Mouse (Mus musculus) regulatory T cell (primary cell): ENCODE data around the gene Xpnpep3.
"Not testable (repeated sequence)": the region's sequence is repeated elsewhere in the genome, so short reads cannot be mapped to it uniquely, and the experiment has no call there.

Experiments
- in situ Hi-C: fragments of 300-600 bp; cut with MboI, MseI; formaldehyde crosslinking; loops from one replicate; pipeline ENCODE4 v1.15.1; 2025; ENCODE audit warnings: high pct_unique_total_duplicates

The Xpnpep3 gene

DNA sequence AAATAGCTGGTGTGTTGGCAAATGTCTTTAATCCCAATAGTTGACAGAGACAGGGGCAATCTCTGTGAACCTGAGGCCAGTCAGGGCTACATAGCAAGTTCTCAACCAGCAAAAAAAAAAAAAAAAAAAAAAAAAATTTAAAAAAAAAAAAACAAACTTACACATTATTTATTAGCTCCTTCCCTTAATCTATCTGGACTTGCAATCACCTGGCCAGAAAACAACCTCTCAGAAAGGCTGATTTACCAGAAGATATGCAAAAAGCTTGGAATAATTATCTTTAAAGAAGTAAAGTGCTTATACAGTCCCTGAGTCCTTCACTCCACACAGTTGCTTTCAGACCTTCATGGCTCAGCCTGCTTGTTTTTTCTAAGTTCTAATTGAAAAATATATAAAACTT is 1.7 kb upstream of the Xpnpep3 start:
- in situ Hi-C loops: no loop called here

DNA sequence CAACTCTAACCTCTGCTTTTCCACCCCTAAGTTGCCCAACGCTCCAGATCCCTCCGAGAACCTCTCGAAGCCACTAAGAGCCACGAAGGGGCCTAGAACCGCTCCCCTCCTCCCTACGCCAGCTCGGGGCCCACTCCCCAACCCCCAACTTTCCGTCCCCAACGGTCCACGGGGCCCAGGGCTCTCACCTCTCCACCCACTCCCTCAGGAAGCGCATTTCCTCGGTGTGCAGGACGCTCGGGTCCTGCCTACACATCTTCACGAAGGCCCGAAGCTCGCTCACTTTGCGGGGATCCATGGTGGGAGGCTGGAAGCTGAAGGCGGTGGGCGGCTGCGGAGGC is 671 bp upstream of the Xpnpep3 start:
- in situ Hi-C loops: no loop called here

DNA sequence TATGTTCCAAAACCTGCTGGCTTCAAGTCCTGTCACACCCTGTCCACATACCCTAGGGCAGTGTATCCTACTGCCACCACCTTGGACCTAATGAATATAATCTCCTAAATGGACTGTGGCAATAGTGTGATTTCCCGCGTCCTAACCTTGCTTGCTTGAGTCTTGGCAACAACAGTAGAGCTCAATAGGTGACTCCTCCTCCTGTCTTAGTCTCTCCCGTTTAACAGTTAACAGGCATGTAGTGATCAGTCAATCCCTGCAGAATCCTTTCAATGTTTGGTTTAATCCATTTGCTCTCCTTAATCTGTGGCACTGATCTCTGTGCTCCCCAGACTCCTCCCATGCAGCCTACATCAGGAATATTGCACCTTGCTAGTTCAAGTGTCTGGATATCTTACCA is 5.1 kb downstream of the Xpnpep3 start:
- in situ Hi-C loops: no loop called here

DNA sequence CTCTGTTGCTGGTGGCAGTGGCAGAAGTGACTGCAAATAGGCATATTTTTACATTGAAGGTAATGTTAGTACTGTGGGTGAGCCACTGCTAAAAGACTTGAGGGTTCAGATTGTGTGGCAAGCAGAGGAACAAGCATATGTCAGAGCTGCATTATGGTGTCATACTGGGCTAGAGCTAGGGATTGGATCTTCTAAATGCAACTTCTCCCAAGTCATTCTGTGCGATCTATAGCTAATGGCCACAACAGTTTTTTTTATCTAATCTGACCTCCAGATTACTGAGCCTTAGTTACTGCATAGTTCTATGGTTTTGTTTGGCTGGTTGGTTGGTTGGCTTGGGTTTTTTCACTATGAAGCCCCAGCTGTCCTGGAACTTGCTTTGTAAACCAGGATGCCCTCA is 8.3 kb downstream of the Xpnpep3 start, which contains the start of gene Dnajb7:
TSS of gene Dnajb7 (minus strand) at position 101 of the 400 bp plus-strand sequence.
- in situ Hi-C loops: no loop called here

DNA sequence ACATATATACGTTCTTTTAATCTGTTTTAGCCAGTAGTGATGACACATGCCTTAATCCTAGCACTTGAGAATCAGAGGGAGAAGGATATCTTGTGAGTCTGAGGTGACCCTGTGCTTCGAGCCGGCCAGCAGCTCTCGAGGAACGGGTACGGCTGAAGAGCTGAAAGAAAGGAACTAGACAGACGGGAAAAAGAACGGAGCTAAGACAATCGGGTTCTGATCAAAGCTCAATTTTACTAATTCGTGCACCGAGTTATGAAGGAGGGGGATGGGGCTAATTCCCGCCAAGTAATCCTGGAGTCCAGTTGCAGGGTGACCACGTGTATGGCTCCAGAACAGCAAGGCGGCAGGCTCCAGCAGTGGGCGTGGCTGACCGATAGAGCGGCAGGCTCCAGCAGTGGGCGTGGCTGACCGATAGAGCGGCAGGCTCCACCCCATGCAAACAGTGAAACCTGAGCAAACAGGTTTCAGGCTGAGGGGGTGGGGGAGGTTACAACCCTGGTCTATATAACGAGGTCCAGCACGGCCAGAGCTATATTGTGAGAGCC is 16.9 kb downstream of the Xpnpep3 start:
- in situ Hi-C loops: not testable (repeated sequence)

DNA sequence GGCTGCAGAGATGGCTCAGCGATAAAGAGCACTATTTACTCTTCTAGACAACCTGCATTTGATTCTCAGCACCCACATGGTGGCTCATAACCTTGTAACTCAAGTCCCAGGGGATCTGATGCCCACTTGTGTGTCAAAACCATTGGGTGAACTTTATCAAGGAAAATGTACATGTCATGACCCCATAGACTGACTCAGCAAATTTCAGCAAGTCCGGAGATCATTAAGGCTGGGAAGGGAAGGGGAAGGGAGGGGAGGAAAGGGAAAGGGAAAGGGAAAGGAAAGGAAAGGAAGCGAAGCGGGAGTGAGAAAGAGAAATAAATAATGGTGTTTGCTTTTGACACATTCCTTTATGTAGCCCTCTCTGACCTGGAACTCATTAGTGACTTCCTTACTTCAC is 18.1 kb downstream of the Xpnpep3 start:
- in situ Hi-C loops: no loop called here

DNA sequence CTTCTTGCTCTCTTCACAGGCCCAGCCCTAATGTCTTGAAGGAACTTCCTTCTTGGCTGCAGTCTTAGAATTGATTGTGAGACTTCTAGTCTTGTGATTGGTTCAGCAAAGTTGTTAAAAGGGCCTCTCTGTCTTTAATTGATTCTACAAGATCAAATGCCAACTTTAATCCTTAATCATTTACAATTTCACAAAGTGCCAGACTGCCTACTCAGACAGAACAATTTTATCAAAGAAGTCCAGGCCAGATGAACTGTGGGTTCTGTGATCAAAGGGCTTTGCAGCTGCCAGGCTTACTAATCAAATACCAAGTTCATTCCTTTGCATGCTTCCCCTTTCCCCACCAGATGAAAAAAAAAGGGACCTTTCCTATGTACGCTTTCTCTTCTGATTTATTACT is 21.5 kb downstream of the Xpnpep3 start:
- in situ Hi-C loops: no loop called here

DNA sequence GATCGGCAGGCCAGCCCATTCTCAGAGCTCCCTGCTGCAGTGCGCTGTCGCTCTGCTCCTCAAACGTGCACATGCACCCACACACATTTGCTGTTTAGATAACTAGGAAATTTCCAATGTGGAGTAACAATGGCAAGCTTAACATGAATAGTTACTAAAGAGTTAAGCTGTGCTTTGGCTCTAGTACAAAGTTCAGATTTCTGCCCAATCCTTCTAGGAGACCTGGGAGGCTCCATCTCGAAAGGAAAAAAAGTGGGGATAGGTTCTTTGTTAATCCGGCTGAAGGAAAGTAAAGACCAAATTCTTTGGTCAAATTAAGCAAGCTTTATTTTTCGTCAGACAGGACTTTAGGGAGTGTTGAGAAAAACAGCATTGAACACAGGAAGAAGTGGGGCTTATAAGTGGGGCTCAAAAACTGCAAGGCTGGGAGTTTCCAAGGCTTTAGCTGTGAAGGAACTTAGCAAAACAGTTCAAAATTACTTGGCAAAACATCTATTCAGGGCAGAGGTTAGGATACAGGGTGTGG is 22.3 kb downstream of the Xpnpep3 start:
- in situ Hi-C loops: no loop called here

DNA sequence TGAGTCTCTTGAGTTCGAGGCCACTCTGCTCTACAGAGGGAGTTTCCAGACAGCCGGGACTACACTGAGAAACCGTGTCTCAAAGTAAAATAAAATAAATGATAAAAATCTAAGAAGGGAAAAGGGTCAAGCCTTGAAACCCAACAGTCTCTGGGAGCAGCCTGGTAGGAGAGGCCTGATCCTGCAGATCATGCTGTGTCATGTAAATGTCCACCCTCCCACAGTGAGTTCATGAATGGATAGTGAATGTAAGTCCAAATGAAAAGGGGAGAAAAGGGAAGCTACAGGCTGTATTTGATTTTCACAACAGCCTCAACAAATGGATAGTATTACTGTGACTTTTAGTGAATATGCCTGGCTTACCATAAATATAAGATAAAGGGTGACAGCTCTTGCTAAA is 25.4 kb downstream of the Xpnpep3 start:
- in situ Hi-C loops: no loop called here

DNA sequence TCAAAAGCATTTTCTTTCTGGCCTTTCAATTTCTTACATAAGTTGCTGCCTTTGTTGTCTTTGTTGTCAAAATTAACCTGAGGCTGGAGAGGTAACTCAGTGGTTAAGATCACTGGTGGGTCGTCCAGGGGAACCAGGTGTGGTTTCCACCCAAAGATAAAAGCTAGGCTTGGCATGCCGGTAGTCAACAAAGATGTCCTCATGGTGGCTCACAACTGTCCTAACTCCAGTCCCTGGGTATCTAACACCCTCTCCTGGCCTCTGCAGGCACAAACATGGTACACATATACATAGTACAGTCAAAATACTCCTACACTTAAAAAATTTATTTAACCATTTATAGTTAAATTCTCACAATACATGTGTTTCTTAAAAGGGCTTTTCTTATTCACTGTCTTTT is 28.0 kb downstream of the Xpnpep3 start:
- in situ Hi-C loops: no loop called here

DNA sequence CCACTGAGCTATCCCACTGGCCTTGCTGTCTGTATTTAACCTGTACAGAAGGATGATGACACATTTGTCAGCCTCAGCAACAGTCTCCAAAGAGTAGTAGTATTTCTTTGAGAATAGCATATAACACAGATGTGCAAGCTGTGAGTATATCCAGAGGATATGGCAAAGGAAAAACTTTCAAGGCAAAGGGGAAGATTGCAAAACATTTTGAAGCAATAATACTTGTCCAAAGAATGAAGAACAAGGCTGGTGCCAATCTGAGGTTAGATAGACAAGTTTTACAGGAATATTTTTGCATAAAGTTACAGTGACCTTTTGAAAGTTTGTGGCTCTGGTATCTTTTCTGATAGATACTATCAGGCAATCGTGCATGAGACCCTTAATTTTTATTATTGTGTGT is 31.3 kb downstream of the Xpnpep3 start:
- in situ Hi-C loops: no loop called here

DNA sequence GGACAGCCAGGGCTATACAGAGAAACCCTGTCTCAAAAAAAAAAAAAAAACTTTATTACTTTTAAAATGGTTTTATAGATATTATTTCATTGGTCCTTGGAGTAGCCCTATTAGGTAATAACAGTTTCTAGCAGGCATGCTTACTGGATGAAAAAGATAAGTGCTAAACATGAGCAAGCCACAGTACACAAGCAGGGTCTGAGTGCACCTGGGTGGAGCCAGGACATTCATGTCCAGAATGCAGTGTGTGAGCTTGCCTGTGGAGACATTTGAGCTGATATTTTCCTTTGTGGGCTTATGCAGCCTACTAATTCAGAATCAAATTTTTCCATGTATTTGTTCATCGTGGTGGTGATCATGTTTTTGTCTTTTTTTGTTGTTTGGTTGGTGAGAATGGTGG is 38.4 kb downstream of the Xpnpep3 start:
- in situ Hi-C loops: no loop called here

DNA sequence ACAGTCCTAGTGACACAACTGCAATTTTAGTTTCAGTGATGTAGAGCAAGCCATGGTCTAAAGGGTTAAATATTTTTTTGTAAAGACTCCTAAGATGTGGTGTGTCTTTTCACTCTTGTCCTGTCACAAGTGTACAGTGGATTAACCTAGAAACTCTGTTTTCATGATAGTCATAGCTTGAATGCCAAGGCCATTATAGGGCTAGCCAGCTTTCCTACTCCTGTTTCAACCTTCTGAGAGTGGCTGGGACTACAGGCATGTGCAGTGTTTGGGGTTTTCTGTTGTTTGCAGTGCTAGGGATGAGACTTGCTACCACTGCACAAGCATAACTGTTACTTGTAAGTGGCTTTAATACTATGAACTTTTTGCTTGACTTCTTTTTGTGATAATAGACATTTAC is 39.3 kb downstream of the Xpnpep3 start:
- in situ Hi-C loops: no loop called here

DNA sequence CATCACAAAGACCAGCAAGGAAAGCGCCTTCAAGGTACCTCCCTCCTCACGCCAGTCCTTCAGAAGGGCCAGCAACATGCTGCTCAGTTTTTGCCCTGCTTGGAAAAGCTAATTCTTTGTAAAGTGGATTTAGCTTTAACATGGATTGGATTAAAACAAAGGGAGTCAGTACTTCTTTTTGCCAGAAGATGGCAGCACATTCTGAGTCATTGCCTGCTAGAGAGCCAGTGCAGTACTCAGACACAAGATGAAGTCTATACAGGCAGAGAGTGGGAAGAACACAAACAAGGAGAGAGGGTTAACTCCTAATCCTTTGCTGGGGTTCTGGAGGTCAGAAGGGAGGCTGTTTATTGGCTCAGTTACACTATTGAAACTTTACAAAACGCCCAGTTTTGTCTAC is 48.5 kb downstream of the Xpnpep3 start:
- in situ Hi-C loops: no loop called here

DNA sequence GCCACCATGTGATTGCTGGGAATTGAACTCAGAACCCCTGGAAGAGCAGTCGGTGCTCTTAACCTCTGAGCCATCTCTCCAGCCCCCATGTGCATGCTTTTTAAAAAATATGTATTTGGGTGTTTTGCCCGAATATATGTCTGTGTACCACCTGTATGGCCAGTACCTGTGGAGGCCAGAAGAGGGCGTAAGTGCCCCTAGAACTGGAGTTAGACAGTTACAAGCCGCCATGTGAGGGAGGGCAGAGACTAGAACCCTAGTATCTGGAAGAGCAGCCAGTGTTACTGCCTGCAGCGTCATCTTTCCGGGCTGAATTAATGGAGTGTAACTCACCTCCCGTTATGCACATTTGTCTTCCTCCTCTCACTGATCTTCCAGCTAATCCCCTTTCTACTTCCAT is 61.6 kb downstream of the Xpnpep3 start:
- in situ Hi-C loops: loop anchor here (10.0 kb wide), 1 partner anchor 123 kb away; the partner anchor contains the start of gene Ep300

DNA sequence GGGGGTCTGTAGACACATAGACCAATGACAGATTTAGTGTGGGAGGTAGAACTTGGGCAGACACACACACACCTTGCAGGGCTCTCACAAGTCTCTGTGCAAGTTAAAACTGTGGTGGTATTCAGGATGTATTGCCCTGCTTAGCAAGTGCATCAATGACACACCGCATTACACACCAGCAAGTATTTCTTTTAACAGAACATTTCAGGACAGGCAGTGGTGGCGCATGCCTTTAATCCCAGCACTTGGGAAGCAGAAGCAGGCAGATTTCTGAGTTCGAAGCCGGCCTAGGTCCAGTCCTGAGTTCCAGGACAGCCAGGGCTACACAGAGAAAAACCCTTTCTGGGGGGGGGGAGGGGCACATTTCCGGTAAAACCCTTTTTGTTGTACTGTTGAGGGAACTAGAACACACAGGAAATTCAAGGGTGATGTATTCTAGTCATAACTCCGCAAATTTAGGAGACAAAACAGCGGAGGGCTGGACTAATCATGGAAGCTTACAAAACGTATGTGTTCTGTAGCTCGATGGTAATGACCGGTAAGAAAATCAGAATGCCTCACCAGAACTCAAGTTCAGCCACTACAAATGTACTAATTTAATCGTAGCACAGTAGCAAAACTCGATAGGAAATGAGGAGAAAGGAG is 65.2 kb downstream of the Xpnpep3 start:
- in situ Hi-C loops: loop anchor here (10.0 kb wide), 1 partner anchor 120 kb away; the partner anchor contains the start of gene Ep300

DNA sequence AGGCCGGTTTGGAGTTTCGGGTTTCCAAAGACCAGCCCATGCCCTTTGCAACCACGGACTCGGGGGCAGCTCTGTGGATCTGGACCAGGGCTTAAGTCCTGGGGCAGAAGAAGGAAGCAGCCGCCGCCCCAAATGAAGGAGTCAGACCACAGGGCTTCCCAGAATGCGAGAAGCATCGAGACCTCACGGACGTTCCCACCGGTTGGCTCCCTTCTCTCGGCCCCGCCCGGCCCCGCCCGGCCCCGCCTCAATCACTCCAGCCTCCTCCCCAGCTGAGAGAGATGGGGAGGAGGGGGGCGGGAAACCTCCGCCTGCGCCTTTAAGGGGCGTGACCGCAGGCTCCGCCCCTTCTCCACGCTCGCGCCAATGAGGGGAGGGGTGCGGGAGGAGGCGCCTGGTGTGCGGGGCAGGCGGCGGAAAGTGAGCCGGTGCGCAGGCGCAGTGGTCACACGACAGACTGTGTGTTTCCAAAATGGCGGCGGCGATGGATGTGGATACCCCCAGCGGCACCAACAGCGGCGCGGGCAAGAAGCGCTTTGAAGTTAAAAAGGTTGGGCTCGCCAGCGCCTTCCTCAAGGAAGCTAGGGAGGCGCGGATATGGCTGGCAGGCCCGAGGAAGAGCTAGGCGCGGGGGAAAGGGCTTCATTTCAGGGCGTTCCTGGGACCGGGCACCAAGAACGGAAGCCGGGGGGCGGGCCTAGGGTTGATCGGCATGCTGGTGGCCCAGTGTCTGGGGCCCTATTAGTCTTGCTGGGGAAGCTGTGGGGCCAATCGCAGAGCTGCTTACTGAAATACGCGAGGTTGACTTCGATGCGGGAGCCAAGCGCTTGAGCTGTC is 66.2 kb downstream of the Xpnpep3 start, which contains the start of gene Rbx1:
TSS of gene Rbx1 (plus strand) at position 396 of the 837 bp plus-strand sequence.
- in situ Hi-C loops: loop anchor here (10.0 kb wide), 1 partner anchor 119 kb away; the partner anchor contains the start of gene Ep300

DNA sequence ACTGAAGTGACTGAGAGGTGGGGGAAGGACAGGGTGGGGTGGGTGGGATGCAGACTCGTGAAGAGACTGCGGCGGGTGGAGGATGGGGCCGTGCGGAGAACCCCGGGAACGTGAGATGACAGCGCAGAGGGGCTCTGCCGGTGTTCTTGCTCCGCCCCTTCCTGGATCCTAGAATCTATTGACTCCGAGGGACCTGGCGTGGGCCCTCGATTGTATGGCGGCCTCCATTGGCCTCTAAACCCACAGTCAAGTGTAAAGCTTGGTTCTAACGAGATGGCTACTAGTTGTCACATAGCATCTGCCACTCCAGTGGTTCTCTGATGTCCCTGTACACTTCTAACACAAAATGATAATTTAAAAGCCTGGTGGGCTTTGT is 66.8 kb downstream of the Xpnpep3 start:
- in situ Hi-C loops: loop anchor here (10.0 kb wide), 1 partner anchor 118 kb away; the partner anchor contains the start of gene Ep300

DNA sequence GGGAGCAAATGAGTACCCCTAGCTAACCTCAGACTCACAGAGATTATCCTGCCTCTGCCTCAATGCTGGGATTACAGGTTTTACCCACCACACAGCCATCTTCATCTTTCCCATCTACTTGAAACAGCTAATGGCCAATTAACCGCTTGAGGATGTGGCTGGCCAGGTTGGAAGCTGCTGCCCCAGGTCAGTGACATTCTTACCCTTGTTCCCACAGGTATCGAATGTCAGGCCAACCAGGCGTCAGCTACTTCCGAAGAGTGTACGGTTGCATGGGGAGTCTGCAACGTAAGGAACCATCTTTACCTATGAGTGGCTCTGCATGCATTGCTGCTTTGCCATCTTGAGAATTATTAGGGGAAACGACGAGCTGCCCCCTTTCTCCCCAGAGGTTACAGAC is 70.8 kb downstream of the Xpnpep3 start:
- in situ Hi-C loops: no loop called here

DNA sequence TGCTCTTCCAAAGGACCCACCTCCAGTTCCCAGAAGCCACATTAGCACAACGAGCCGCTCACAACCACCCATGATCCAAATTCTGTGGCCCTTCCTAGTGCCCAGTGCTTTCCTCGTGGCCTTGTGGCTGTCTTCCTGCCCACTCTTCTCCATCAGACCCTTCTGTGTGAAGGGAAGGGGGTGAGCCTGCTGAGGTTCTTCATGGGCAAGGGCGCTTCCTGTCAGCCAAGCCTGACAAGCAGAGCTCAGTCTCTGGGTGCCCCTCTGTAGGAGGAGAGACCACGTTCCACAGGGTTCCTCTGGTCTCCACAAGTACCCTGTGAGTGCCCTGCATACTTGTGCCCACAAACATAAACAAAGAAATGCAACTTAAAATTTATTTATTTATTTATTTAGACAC is 72.3 kb downstream of the Xpnpep3 start:
- in situ Hi-C loops: no loop called here

DNA sequence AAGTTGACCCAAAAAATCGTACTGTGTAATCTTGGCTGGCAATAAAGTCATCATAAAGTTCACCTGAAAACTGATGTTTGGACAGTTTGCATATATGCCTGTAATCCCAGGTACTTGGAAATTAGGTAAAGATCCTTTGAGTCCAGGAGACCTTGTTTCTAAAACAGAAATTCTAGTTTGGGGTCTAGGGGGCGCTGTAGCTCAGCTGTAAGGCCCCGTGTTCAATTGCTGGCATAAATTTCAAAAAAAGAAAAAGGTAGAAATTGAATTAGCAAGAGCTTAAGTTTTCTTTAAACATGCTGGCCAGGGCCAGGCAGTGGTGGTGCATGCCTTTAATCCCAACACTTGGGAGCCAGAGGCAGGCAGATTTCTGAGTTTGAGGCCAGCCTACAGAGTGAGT is 75.7 kb downstream of the Xpnpep3 start:
- in situ Hi-C loops: no loop called here

DNA sequence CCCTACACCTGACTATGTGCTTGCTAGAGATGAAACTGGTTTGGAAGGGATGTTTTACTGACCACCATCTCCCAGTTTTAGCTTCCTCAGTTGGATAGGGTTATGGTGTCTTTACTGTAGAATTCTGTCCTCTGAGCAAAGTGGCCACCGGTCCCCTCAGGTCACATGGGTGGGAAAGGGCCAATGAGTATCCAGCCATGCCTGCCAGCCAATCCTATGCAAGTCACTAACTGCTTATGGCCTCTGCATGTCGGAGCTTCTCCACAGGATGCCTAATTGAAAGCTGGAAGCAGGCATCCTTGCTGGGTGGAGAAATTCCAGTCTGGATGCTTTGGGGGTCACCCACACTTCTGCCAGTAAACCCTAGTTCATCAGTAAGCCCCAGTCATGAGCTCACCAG is 76.7 kb downstream of the Xpnpep3 start:
- in situ Hi-C loops: no loop called here
